Mouse (Mus musculus): ENCODE measurements around the gene Gm16181.

GRCm38 (mm10) chr17:35249451-35250197 is 29.0 kb downstream of the Gm16181 start:
- TF ChIP-seq POLR2A (IDR thresholded peaks at IDR 0.05; ENCODE audit: control insufficient read depth, extremely low read depth, insufficient read depth, low read length, poor library complexity), result no peak
- no peak for TF ChIP-seq CTCF (IDR thresholded peaks at IDR 0.05; ENCODE audit: borderline replicate concordance, control insufficient read depth, extremely low read depth, insufficient read depth, low read length, poor library complexity)

All from thymus, adult 2 months (tissue).